Mouse (Mus musculus): ENCODE results near the gene Acacb. TPM values are rescaled to one million over a fixed set of nuclear protein-coding genes. Genes with fewer than 3 reads are reported as not detected.
A peak's percentile ranks its signal among the peaks of the same experiment; 100 is the strongest.

Gene Acacb
- 2.5 and 3.3 TPM in 2 replicates for polyA plus RNA-seq (2014; fragmentation: Nextera tagmentation; extraction: Ambion mirVana)

DNA sequence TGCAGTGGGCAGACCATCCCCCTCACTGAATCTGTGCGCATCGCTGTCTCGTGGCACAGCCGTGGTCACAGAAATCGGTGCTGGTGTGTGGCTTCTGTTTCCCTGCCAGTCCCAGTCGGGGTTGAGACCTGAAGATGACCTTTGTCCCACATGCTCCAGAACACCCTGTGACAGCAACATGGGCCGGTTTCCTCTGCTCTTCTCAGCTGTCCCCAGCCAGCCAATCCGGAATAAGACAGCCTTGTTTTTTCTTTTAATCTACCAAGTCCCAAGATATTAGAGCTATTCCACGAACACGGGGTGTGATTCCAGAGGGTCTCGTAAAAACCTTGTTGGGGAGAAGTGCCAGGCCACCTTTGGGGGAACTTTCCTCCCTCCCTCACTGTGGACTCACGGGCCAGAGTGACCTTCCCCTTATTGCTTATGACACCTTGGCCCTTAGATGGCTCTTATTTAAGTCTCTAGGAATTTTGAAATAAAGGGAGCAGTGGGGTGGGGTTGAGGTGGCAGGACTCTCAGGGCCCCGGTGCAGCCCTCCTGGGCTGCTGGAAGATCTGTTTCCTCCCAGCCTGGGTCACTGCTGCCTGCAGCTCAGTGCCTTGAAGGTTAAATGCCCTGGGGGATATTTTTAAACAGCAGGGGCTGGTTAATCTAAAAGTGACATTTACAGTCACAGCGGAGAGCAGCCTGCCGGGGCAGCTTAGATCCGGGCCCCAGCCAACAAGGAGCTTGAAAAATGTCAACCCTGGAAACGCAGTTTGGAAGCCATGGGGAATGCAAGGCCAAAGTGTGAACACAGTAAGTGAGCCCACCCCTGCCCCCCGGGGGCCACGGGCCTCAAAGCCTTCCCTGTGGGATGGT is at the start of gene Acacb:
Acacb (plus strand) TSS at position 508 of the 861 bp plus-strand sequence.
- Histone ChIP-seq H3K27me3 (ENCODE audit: control insufficient read depth, insufficient read depth, low read length) (no peaks in the 10 kb centered on the region), H3K27ac (ENCODE audit: low read length) (no peak within 1 kb of the TSS), H3K4me3 (ENCODE audit: low read depth, low read length) (no peak within 1 kb of the TSS), H3K9me3 (ENCODE audit: control insufficient read depth, low read depth, low read length) (0 out of 2 replicates have a peak, but pooled peaks cover 2% of the 10 kb centered on the region), H3K36me3 (ENCODE audit: control insufficient read depth, insufficient read depth, low read length) (no peaks in the 10 kb centered on the region), H3K4me1 (ENCODE audit: control insufficient read depth, insufficient read depth, low read length) (peaks cover 15% of the 10 kb centered on the region; the same call in 1 of the 2 replicates), H3K9ac (replicated peaks; ENCODE audit: low read depth, low read length) (no peak within 1 kb of the TSS), H3K4me2 (replicated peaks; ENCODE audit: low read depth, low read length) (no peak within 1 kb of the TSS)
- WGBS, result 34% methylated on average over 19 of the region's 19 CpGs
- no peak for ATAC-seq (ENCODE audit: insufficient number of reproducible peaks, insufficient read depth, low FRiP score, low read depth)

DNA sequence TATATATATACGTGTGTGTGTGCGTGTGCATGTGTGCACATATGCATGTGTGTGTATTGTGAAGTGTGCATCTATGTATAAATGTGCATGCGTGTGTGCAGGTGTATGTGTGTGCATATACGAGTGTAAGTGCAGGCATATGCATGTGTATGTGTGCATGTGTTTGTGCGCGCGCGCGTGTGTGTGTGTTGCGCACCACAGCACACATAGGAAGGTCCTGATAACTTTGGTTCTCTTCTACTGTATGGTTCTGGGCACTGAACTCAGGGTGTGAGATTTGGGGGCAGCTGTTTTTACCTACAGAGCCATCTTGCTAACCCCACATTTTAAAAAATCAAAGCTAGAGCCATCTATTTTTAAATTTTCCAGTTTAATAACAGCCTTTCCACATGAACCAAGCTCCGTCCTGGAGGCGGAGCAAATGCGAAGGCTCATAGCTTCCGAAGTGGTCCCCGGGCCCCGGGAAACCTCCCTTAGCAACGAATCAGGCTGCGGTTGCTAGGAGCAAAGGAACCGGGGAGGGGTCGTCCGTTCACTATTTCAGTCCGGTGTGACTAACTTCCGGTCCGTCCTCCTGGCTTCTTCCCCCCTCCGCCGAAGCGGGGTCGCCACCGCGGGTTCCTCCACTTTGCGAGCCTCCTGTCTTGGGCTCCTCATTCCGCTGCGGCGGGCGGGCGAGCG is 46.5 kb upstream of the Acacb start:
- H3K4me3 ChIP-seq (ENCODE audit: low read depth, low read length), result peak overlapping the region; percentile 78
- 7% methylated on average over 37 of the region's 37 CpGs for WGBS
- peak overlapping the region; percentile 93 for H3K9ac ChIP-seq (replicated peaks; ENCODE audit: low read depth, low read length)
- no peaks in the 10 kb centered on the region for H3K27me3 ChIP-seq (ENCODE audit: control insufficient read depth, insufficient read depth, low read length)
- peak; percentile 90 for ATAC-seq (ENCODE audit: insufficient number of reproducible peaks, insufficient read depth, low FRiP score, low read depth)
- no peak overlapping the region for H3K27ac ChIP-seq (ENCODE audit: low read length)
- H3K4me2 ChIP-seq (replicated peaks; ENCODE audit: low read depth, low read length), result peak overlapping the region; percentile 94
- no peaks in the 10 kb centered on the region for H3K9me3 ChIP-seq (ENCODE audit: control insufficient read depth, low read depth, low read length)
- peaks cover 5% of the 10 kb centered on the region for H3K36me3 ChIP-seq (ENCODE audit: control insufficient read depth, insufficient read depth, low read length)
- peaks cover 7% of the 10 kb centered on the region for H3K4me1 ChIP-seq (ENCODE audit: control insufficient read depth, insufficient read depth, low read length)

DNA sequence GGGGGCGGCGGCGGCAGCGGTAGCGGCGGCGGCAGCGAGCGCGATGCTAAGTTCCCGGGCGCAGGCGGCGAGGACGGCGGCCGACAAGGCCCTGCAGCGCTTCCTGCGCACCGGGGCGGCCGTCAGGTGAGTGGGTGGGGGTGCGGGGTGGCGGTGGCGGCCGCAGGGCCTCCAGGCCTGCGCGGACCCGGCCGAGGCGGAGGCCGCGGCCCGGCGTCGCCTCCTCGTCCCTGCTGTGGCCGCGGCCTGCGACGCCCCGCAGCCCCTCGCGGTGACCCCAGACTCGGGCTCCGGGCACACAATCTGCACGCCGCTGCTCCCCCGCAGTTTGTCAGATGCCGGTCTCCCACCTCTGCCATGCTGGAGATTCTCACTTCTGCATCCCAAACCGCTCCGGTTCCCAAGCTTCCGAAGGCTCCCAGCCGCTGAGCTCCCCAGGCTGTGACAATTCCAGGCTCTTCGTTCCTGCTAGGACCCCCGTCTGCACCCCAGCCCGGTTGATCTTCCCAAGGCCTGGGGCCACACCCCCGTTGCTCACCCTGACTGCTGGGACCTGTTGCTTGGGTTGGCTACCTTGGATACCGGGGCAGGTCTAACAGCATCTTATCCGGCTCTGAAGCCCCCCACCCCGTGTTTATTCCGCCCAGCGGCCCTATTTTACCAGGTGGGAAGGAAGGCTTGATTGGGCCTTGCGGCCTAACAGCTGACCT is 45.8 kb upstream of the Acacb start:
- peak overlapping the region; percentile 78 for H3K4me3 ChIP-seq (ENCODE audit: low read depth, low read length)
- H3K27ac ChIP-seq (ENCODE audit: low read length), result no peak overlapping the region
- ATAC-seq (ENCODE audit: insufficient number of reproducible peaks, insufficient read depth, low FRiP score, low read depth), result peak; percentile 56; the same call in 1 of the 2 replicates

DNA sequence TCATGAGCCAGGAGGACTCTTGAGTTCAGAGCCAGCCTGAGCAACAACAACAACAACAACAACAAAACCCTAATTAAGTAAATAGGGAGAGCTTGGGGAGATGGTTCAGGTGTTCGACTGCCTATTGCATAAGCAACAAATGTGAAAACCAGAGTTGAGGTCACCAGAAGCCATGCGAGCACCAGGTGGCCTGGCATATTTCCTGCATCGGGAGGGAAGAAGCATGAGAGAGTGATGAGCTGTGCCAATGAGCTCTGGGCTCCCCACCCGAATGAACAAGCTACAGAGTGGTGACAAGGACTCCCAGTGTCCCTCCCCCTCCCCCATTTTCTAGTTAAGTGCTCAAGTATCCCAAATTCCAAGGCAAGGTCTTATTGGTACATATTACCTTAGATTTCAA is 44.5 kb upstream of the Acacb start:
- H3K27me3 ChIP-seq (ENCODE audit: control insufficient read depth, insufficient read depth, low read length), result no peaks in the 10 kb centered on the region
- no peak overlapping the region for H3K9ac ChIP-seq (replicated peaks; ENCODE audit: low read depth, low read length)
- WGBS, result 86% methylated on average over 4 of the region's 4 CpGs
- H3K4me3 ChIP-seq (ENCODE audit: low read depth, low read length), result no peak overlapping the region
- peaks cover 7% of the 10 kb centered on the region for H3K4me1 ChIP-seq (ENCODE audit: control insufficient read depth, insufficient read depth, low read length)
- H3K27ac ChIP-seq (ENCODE audit: low read length), result no peak overlapping the region
- ATAC-seq (ENCODE audit: insufficient number of reproducible peaks, insufficient read depth, low FRiP score, low read depth), result no peak
- no peaks in the 10 kb centered on the region for H3K9me3 ChIP-seq (ENCODE audit: control insufficient read depth, low read depth, low read length)
- no peak overlapping the region for H3K4me2 ChIP-seq (replicated peaks; ENCODE audit: low read depth, low read length)
- peaks cover 13% of the 10 kb centered on the region for H3K36me3 ChIP-seq (ENCODE audit: control insufficient read depth, insufficient read depth, low read length)

More for the DNA sequence above, 45.8 kb upstream of the Acacb start:
- Histone ChIP-seq H3K36me3 (ENCODE audit: control insufficient read depth, insufficient read depth, low read length) (peaks cover 6% of the 10 kb centered on the region), H3K4me1 (ENCODE audit: control insufficient read depth, insufficient read depth, low read length) (peaks cover 7% of the 10 kb centered on the region), H3K27me3 (ENCODE audit: control insufficient read depth, insufficient read depth, low read length) (no peaks in the 10 kb centered on the region), H3K9ac (replicated peaks; ENCODE audit: low read depth, low read length) (peak overlapping the region; percentile 93), H3K4me2 (replicated peaks; ENCODE audit: low read depth, low read length) (peak overlapping the region; percentile 94), H3K9me3 (ENCODE audit: control insufficient read depth, low read depth, low read length) (no peaks in the 10 kb centered on the region)
- WGBS, result 2% methylated on average over 63 of the region's 64 CpGs

DNA sequence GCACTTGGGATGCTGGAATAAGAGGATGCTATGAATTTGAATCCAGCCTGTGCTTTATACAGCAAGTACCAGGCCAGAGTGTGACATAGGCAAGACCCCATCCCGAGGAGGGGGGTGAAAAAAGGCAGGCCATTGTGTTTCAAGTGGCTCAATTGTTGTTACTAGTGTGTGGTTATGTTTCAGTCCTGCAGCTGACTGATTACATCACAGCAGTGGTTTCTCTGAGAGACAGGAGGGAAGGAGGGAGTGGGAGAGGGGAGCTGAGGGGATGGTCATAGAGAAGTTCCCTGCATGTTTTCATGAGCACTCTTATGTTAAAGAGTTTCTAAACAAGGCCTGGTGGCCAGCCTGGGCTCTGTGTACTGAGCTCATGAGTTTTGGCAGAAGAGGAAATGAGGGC is 43.5 kb upstream of the Acacb start:
- Histone ChIP-seq H3K9me3 (ENCODE audit: control insufficient read depth, low read depth, low read length) (no peaks in the 10 kb centered on the region), H3K27me3 (ENCODE audit: control insufficient read depth, insufficient read depth, low read length) (no peaks in the 10 kb centered on the region), H3K4me3 (ENCODE audit: low read depth, low read length) (no peak overlapping the region), H3K9ac (replicated peaks; ENCODE audit: low read depth, low read length) (no peak overlapping the region), H3K4me2 (replicated peaks; ENCODE audit: low read depth, low read length) (no peak overlapping the region), H3K4me1 (ENCODE audit: control insufficient read depth, insufficient read depth, low read length) (peaks cover 7% of the 10 kb centered on the region), H3K27ac (ENCODE audit: low read length) (no peak overlapping the region), H3K36me3 (ENCODE audit: control insufficient read depth, insufficient read depth, low read length) (peaks cover 13% of the 10 kb centered on the region)
- ATAC-seq (ENCODE audit: insufficient number of reproducible peaks, insufficient read depth, low FRiP score, low read depth), result no peak
- WGBS, result 76% methylated on average over 1 of the region's 1 CpGs

DNA sequence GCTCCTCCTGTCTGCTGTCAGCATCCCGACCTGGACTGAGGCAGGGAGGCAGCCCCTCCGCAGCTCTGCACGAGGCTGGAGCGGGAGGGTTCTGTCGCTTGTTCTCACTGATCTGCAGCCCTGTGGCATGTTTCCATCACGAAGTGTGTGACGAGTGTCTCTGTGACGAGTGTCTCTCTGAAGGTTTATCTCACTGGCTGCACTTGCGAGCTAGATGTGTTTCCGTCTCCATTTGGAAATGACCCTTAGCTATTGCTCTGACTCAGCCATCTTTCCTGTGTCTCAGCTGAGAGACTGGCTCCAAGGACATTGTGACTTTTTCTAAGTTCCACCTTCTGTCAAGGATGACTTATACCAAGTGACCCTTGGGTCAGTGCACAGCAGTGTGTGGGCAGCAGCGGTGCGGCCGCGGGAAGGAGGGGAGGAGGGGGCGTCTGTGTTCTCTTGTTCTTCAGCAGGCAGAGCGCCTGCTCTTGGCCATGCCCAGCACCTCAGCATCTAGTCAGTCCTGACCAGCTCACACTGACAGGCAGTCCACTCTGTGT is 39.9 kb upstream of the Acacb start:
- Histone ChIP-seq H3K27me3 (ENCODE audit: control insufficient read depth, insufficient read depth, low read length) (no peaks in the 10 kb centered on the region), H3K9me3 (ENCODE audit: control insufficient read depth, low read depth, low read length) (no peaks in the 10 kb centered on the region), H3K4me2 (replicated peaks; ENCODE audit: low read depth, low read length) (no peak overlapping the region), H3K9ac (replicated peaks; ENCODE audit: low read depth, low read length) (no peak overlapping the region), H3K4me1 (ENCODE audit: control insufficient read depth, insufficient read depth, low read length) (no peaks in the 10 kb centered on the region), H3K4me3 (ENCODE audit: low read depth, low read length) (no peak overlapping the region), H3K27ac (ENCODE audit: low read length) (no peak overlapping the region), H3K36me3 (ENCODE audit: control insufficient read depth, insufficient read depth, low read length) (peaks cover 33% of the 10 kb centered on the region)
- WGBS, result 71% methylated on average over 16 of the region's 16 CpGs
- no peak for ATAC-seq (ENCODE audit: insufficient number of reproducible peaks, insufficient read depth, low FRiP score, low read depth)

DNA sequence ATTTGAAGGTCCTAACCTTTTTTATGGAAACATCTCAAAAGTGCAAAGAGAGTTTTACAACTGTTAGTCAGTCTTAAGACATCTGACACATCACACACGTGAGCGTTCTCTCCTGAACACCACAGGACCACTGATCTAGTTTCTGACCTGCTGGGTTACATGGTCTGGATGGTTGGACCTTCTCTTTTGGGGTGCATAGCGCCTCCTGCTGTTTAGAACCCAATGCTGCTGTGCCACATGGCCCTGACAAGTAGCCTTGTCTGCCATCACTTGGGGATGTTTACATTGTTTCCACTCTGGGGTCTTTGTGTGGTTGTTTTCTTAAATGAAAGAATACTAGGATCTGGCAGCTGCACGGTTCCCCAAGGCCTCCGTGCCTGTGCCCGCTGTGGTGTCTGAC is 33.0 kb upstream of the Acacb start:
- WGBS, result 85% methylated on average over 6 of the region's 6 CpGs
- H3K36me3 ChIP-seq (ENCODE audit: control insufficient read depth, insufficient read depth, low read length), result peaks cover 37% of the 10 kb centered on the region
- H3K4me1 ChIP-seq (ENCODE audit: control insufficient read depth, insufficient read depth, low read length), result no peaks in the 10 kb centered on the region
- H3K4me3 ChIP-seq (ENCODE audit: low read depth, low read length), result no peak overlapping the region
- H3K9ac ChIP-seq (replicated peaks; ENCODE audit: low read depth, low read length), result no peak overlapping the region
- no peak for ATAC-seq (ENCODE audit: insufficient number of reproducible peaks, insufficient read depth, low FRiP score, low read depth)
- H3K4me2 ChIP-seq (replicated peaks; ENCODE audit: low read depth, low read length), result no peak overlapping the region
- H3K27ac ChIP-seq (ENCODE audit: low read length), result no peak overlapping the region
- H3K9me3 ChIP-seq (ENCODE audit: control insufficient read depth, low read depth, low read length), result no peaks in the 10 kb centered on the region
- H3K27me3 ChIP-seq (ENCODE audit: control insufficient read depth, insufficient read depth, low read length), result no peaks in the 10 kb centered on the region

DNA sequence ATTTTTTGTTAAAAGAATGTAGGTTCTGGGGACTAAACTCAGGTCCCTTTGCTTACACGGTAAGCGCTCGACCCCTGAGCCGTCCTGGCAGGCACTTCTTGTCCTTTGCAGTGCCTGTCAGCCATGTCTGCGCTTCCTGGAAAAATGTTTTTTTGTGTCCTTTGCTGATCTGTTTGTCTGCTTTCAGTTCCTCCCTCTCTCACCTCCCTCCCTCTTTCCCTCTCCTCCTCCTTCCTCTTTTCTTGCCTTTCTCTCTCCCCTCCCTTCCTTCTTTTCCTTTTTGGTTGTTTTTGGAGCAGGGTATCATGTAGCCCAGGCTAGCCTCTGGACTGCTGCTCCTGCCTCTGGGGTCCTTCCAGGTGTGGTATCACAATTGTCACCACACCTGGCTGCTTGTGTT is 31.3 kb upstream of the Acacb start:
- Histone ChIP-seq H3K9me3 (ENCODE audit: control insufficient read depth, low read depth, low read length) (no peaks in the 10 kb centered on the region), H3K36me3 (ENCODE audit: control insufficient read depth, insufficient read depth, low read length) (peaks cover 22% of the 10 kb centered on the region), H3K27me3 (ENCODE audit: control insufficient read depth, insufficient read depth, low read length) (no peaks in the 10 kb centered on the region), H3K27ac (ENCODE audit: low read length) (no peak overlapping the region), H3K4me2 (replicated peaks; ENCODE audit: low read depth, low read length) (no peak overlapping the region), H3K4me1 (ENCODE audit: control insufficient read depth, insufficient read depth, low read length) (no peaks in the 10 kb centered on the region), H3K4me3 (ENCODE audit: low read depth, low read length) (no peak overlapping the region), H3K9ac (replicated peaks; ENCODE audit: low read depth, low read length) (no peak overlapping the region)
- WGBS, result 91% methylated on average over 5 of the region's 5 CpGs
- ATAC-seq (ENCODE audit: insufficient number of reproducible peaks, insufficient read depth, low FRiP score, low read depth), result no peak
